Mouse (Mus musculus) MEL (cell line): ENCODE data around the gene Cnrip1. TPM values are rescaled to one million over a fixed set of nuclear protein-coding genes. Genes with fewer than 3 reads are reported as not detected.

Experiments used
- DNase-seq: peaks from one replicate; pipeline ENCODE4 v3.0.0; 2011; ENCODE audit warnings: low read depth, low spot score
- H3K27ac ChIP-seq: 2 replicates; pipeline ENCODE4 v1.5.1; 2012; ENCODE audit warnings: low read depth, mild to moderate bottlenecking, control low read depth, low read length, moderate library complexity; ENCODE audit not compliant: control insufficient read depth
- H3K27me3 ChIP-seq, 2 experiments: fragments of 150-350 bp in 1 of 2; sonication (generic) in 1 of 2; 2 replicates each; pipeline ENCODE4 v1.6.1; 2012; ENCODE audit warnings: low read length in 2 of 2, mild to moderate bottlenecking in 2 of 2, improper control_type of control experiment in 1 of 2, moderate library complexity in 1 of 2; ENCODE audit not compliant: insufficient read depth in 2 of 2, control insufficient read depth in 1 of 2
- H3K36me3 ChIP-seq, 2 experiments: 2 replicates each; pipeline ENCODE4 v1.6.1; 2012 to 2014; ENCODE audit warnings: low read length in 2 of 2, improper control_type of control experiment in 1 of 2, inconsistent platforms in 1 of 2, mild to moderate bottlenecking in 1 of 2; ENCODE audit not compliant: insufficient read depth in 2 of 2, control insufficient read depth in 1 of 2
- H3K4me1 ChIP-seq, 2 experiments: fragments of 150-350 bp in 1 of 2; sonication (generic) in 1 of 2; 2 replicates each; pipeline ENCODE4 v1.6.1; 2012; ENCODE audit warnings: low read length in 2 of 2, improper control_type of control experiment in 1 of 2, mild to moderate bottlenecking in 1 of 2; ENCODE audit not compliant: insufficient read depth in 2 of 2, control insufficient read depth in 1 of 2
- H3K4me3 ChIP-seq, 2 experiments: fragments of 150-350 bp in 1 of 2; sonication (generic) in 1 of 2; 2 replicates each; pipeline ENCODE4 v1.5.1; 2012; ENCODE audit warnings: low read depth in 2 of 2, low read length in 2 of 2, mild to moderate bottlenecking in 2 of 2, moderate library complexity in 2 of 2, control low read depth in 1 of 2, improper control_type of control experiment in 1 of 2; ENCODE audit not compliant: control insufficient read depth in 1 of 2, insufficient read depth in 1 of 2
- H3K79me2 ChIP-seq: 2 replicates; pipeline ENCODE4 v1.6.1; 2012; ENCODE audit warnings: mild to moderate bottlenecking, low read length, moderate library complexity; ENCODE audit not compliant: control insufficient read depth, poor library complexity, insufficient read depth
- H3K9ac ChIP-seq: 2 replicates; pipeline ENCODE4 v1.6.1; 2012; ENCODE audit warnings: low read depth, mild to moderate bottlenecking, control low read depth, low read length, moderate library complexity; ENCODE audit not compliant: control insufficient read depth, poor library complexity, severe bottlenecking
- H3K9me3 ChIP-seq: fragments of 150-350 bp; sonication (generic); replicated peaks from 2 replicates; pipeline ENCODE4 v1.6.1; 2012; ENCODE audit warnings: mild to moderate bottlenecking, low read length, improper control_type of control experiment, moderate library complexity; ENCODE audit not compliant: insufficient read depth
- BHLHE40 ChIP-seq: IDR thresholded peaks from 2 replicates; pipeline ENCODE4 v1.6.1; 2012; ENCODE audit warnings: low read depth, mild to moderate bottlenecking, inconsistent platforms, low read length, improper control_type of control experiment, borderline replicate concordance
- CHD1 ChIP-seq: IDR thresholded peaks from 2 replicates; pipeline ENCODE4 v1.6.1; 2012; ENCODE audit warnings: low read depth, mild to moderate bottlenecking, inconsistent platforms, low read length, improper control_type of control experiment
- CHD2 ChIP-seq: IDR thresholded peaks from 2 replicates; pipeline ENCODE4 v1.6.1; 2011; ENCODE audit warnings: low read length, improper control_type of control experiment
- E2F4 ChIP-seq: IDR thresholded peaks from 2 replicates; pipeline ENCODE4 v1.6.1; 2011; ENCODE audit warnings: low read depth, low read length, improper control_type of control experiment, borderline replicate concordance
- EP300 ChIP-seq, 2 experiments: IDR thresholded peaks; 2 replicates each; pipeline ENCODE4 v1.6.1; 2011; ENCODE audit warnings: improper control_type of control experiment in 2 of 2, low read length in 2 of 2, low read depth in 1 of 2, mild to moderate bottlenecking in 1 of 2
- ETS1 ChIP-seq: IDR thresholded peaks from 2 replicates; pipeline ENCODE4 v1.6.1; 2012; ENCODE audit warnings: low read depth, mild to moderate bottlenecking, inconsistent platforms, low read length, improper control_type of control experiment, moderate library complexity
- GABPA ChIP-seq: IDR thresholded peaks from 2 replicates; pipeline ENCODE4 v1.6.1; 2012; ENCODE audit warnings: low read depth, mild to moderate bottlenecking, inconsistent platforms, low read length, improper control_type of control experiment, moderate library complexity
- GATA1 ChIP-seq: IDR thresholded peaks from 2 replicates; pipeline ENCODE4 v1.6.1; 2011; ENCODE audit warnings: low read depth, low read length, improper control_type of control experiment
- HCFC1 ChIP-seq: IDR thresholded peaks from 2 replicates; pipeline ENCODE4 v1.6.1; 2012; ENCODE audit warnings: low read depth, mild to moderate bottlenecking, inconsistent platforms, low read length, improper control_type of control experiment, moderate library complexity
- JUND ChIP-seq: IDR thresholded peaks from 2 replicates; pipeline ENCODE4 v1.6.1; 2011; ENCODE audit warnings: low read depth, mild to moderate bottlenecking, improper control_type of control experiment, low read length
- MAFK ChIP-seq: IDR thresholded peaks from 2 replicates; pipeline ENCODE4 v1.6.1; 2011; ENCODE audit warnings: low read depth, mild to moderate bottlenecking, low read length, improper control_type of control experiment, borderline replicate concordance
- MAX ChIP-seq: IDR thresholded peaks from 2 replicates; pipeline ENCODE4 v1.6.1; 2011; ENCODE audit warnings: low read length, improper control_type of control experiment
- MEF2A ChIP-seq: IDR thresholded peaks from 2 replicates; pipeline ENCODE4 v1.6.1; 2014; ENCODE audit warnings: low read depth, mild to moderate bottlenecking, inconsistent platforms, low read length, improper control_type of control experiment; ENCODE audit not compliant: poor library complexity, insufficient replicate concordance, severe bottlenecking; ENCODE audit errors: extremely low read depth
- MXI1 ChIP-seq: IDR thresholded peaks from 2 replicates; pipeline ENCODE4 v1.6.1; 2011; ENCODE audit warnings: mild to moderate bottlenecking, low read depth, low read length, improper control_type of control experiment
- MYB ChIP-seq: IDR thresholded peaks from 2 replicates; pipeline ENCODE4 v1.6.1; 2011; ENCODE audit warnings: mild to moderate bottlenecking, low read depth, low read length, improper control_type of control experiment
- MYC ChIP-seq: IDR thresholded peaks from 2 replicates; pipeline ENCODE4 v1.6.1; 2011; ENCODE audit warnings: low read depth, mild to moderate bottlenecking, low read length, improper control_type of control experiment, moderate library complexity
- NELFE ChIP-seq: IDR thresholded peaks from 2 replicates; pipeline ENCODE4 v1.6.1; 2011; ENCODE audit warnings: low read depth, low read length, improper control_type of control experiment
- NRF1 ChIP-seq: IDR thresholded peaks from 2 replicates; pipeline ENCODE4 v1.6.1; 2014; ENCODE audit warnings: low read depth, mild to moderate bottlenecking, inconsistent platforms, low read length, improper control_type of control experiment, moderate library complexity; ENCODE audit not compliant: poor library complexity, insufficient read depth, severe bottlenecking
- POLR2A ChIP-seq, 2 experiments: IDR thresholded peaks; 2 replicates each; pipeline ENCODE4 v1.6.1; 2011 to 2012; ENCODE audit warnings: low read length in 2 of 2, mild to moderate bottlenecking in 2 of 2, control low read depth in 1 of 2, improper control_type of control experiment in 1 of 2, low read depth in 1 of 2, moderate library complexity in 1 of 2; ENCODE audit not compliant: control insufficient read depth in 1 of 2, insufficient read depth in 1 of 2, poor library complexity in 1 of 2
- POLR2AphosphoS2 ChIP-seq: IDR thresholded peaks from 2 replicates; pipeline ENCODE4 v1.6.1; 2011; ENCODE audit warnings: low read length, improper control_type of control experiment
- POLR2AphosphoS5 ChIP-seq: IDR thresholded peaks from 2 replicates; pipeline ENCODE4 v1.6.1; 2012; ENCODE audit warnings: low read depth, borderline replicate concordance, mild to moderate bottlenecking, inconsistent platforms, low read length, moderate library complexity, mixed read lengths
- RAD21 ChIP-seq: IDR thresholded peaks from 2 replicates; pipeline ENCODE4 v1.6.1; 2011; ENCODE audit warnings: mild to moderate bottlenecking, low read depth, low read length, improper control_type of control experiment
- RCOR1 ChIP-seq: IDR thresholded peaks from 2 replicates; pipeline ENCODE4 v1.6.1; 2012; ENCODE audit warnings: low read depth, mild to moderate bottlenecking, inconsistent platforms, low read length, improper control_type of control experiment
- SIN3A ChIP-seq: IDR thresholded peaks from 2 replicates; pipeline ENCODE4 v1.6.1; 2012; ENCODE audit warnings: low read length, improper control_type of control experiment, inconsistent platforms
- SMC3 ChIP-seq: IDR thresholded peaks from 2 replicates; pipeline ENCODE4 v1.6.1; 2011; ENCODE audit warnings: low read depth, low read length, improper control_type of control experiment
- TAL1 ChIP-seq: IDR thresholded peaks from 2 replicates; pipeline ENCODE4 v1.6.1; 2012; ENCODE audit warnings: mild to moderate bottlenecking, inconsistent platforms, low read length, moderate library complexity, mixed read lengths
- TBP ChIP-seq: IDR thresholded peaks from 2 replicates; pipeline ENCODE4 v1.8.0; 2011; ENCODE audit warnings: low read depth, low read length, improper control_type of control experiment
- TCF12 ChIP-seq: IDR thresholded peaks from 2 replicates; pipeline ENCODE4 v1.6.1; 2014; ENCODE audit warnings: low read depth, mild to moderate bottlenecking, inconsistent platforms, low read length, improper control_type of control experiment, moderate library complexity
- UBTF ChIP-seq: IDR thresholded peaks from 2 replicates; pipeline ENCODE4 v1.6.1; 2012; ENCODE audit warnings: low read depth, mild to moderate bottlenecking, inconsistent platforms, low read length, improper control_type of control experiment, moderate library complexity, borderline replicate concordance; ENCODE audit not compliant: insufficient read depth
- USF1 ChIP-seq: IDR thresholded peaks from 2 replicates; pipeline ENCODE4 v1.6.1; 2014; ENCODE audit warnings: low read depth, mild to moderate bottlenecking, inconsistent platforms, low read length, improper control_type of control experiment, moderate library complexity
- USF2 ChIP-seq, 2 experiments: IDR thresholded peaks; 2 replicates each; pipeline ENCODE4 v1.6.1; 2011 to 2012; ENCODE audit warnings: improper control_type of control experiment in 2 of 2, low read length in 2 of 2, borderline replicate concordance in 1 of 2, inconsistent platforms in 1 of 2, low read depth in 1 of 2, mild to moderate bottlenecking in 1 of 2; ENCODE audit not compliant: insufficient read depth in 1 of 2
- ZC3H11A ChIP-seq: IDR thresholded peaks from 2 replicates; pipeline ENCODE4 v1.6.1; 2012; ENCODE audit warnings: low read depth, mild to moderate bottlenecking, inconsistent platforms, low read length, improper control_type of control experiment
- ZNF384 ChIP-seq: IDR thresholded peaks from 2 replicates; pipeline ENCODE4 v1.6.1; 2012; ENCODE audit warnings: low read depth, mild to moderate bottlenecking, inconsistent platforms, low read length, improper control_type of control experiment
- polyA plus RNA-seq, 2 experiments: library from polyadenylated mRNA; stranded (reverse) in 1 of 2; unstranded in 1 of 2; fragments of >175 nt in 1 of 2; fragments of >200 nt in 1 of 2; gene quantifications; 2 replicates each; pipeline versions ENCODE4 v1.2.1 to v1.2.4; 2012; ENCODE audit warnings: low replicate concordance in 2 of 2, low read depth in 1 of 2; ENCODE audit not compliant: insufficient read length in 2 of 2, insufficient read depth in 1 of 2, missing spikeins in 1 of 2
- total RNA-seq: library from RNA; depleted of rRNA; stranded (reverse); fragments of 300-350 nt; gene quantifications from 2 replicates; pipeline ENCODE4 v1.2.3, GENCODE M21; 2012

Gene Cnrip1
- total and polyA plus RNA-seq, 3 experiments, result not detected

DNA sequence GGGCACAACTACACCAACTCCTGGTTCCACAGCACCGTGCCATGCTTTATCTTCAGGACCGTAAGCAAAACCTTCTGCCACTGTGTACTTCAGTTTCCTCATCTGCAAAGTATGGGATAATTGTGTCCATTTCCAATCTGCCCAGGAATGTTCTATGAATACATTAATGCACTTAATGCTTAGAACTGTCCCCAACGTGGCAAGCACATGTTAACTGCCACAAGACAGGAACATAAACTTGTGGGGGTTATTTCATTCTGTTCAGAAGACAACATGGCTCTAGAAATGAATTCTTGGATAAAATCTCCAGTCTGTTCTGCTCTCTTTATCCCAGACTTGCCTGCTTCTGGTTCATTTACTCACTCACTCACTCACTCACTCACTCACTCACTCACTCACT, 47.6 kb upstream of the Cnrip1 start (continued):
- TF ChIP-seq TAL1, result no peak
- TF ChIP-seq CHD1, result no peak

DNA sequence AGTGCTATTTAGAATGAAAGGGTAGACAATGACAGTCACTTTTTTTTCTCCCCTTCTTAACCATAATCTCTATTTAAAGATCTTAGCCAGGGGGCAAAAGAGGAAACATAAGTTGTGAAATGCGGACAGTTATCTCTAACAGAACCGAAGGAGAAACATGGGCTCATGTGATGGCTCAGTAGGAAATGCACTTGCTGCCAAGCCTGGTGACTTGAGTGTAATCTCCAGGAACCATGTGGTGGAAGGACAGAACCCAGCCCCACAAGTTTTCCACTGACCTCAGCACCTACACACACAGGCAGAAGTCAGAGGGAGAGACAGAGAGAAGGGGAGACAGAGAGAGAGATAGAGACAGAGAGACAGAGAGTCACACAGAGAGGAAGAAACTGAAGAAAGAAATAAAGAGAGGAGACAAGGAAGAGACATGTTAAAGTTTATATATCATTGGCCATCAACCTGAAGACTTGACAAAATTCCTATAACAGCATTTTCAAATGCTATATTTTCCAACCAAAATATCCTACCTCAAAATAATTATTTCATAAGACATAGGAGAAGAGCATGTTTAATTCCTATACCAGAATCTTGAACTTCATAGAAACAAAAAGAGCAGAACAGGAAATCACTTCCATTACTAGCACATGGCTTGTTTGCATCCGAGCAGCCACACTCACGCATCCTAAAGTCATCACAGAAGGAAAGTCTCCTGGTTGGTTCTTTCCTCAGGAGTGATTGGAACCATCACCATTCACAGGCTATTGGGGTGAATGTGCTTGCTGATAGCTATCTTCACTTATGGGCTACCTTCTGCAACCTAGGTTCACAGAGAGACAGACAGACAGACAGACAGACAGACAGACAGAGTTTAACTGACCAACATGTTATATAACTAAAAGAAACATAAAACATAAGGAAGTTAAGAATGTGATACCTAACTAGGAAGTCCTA, 46.2 kb upstream of the Cnrip1 start:
- DNase-seq, result peak; percentile 99
- peak overlapping the region; percentile 44 to 46 for H3K4me3 ChIP-seq
- H3K79me2 ChIP-seq, result peaks cover 66% of the 10 kb centered on the region
- H3K36me3 ChIP-seq, result peaks cover 0 to 57% of the 10 kb centered on the region in 2 experiments; a peak in 3 of 4 replicates
- no peaks in the 10 kb centered on the region for H3K9me3 ChIP-seq
- H3K27ac ChIP-seq, result peak overlapping the region; percentile 100
- H3K4me1 ChIP-seq, result peaks cover 36 to 46% of the 10 kb centered on the region in 2 experiments
- H3K27me3 ChIP-seq, result no peaks in the 10 kb centered on the region
- H3K9ac ChIP-seq, result peak overlapping the region; percentile 73
- TF ChIP-seq RAD21 (no peak), TCF12 (peak; percentile 99), MXI1 (peak; percentile 98), MAFK (peak; percentile 95), E2F4 (no peak; the same call in 1 of the 2 replicates), NELFE (no peak; the same call in 1 of the 2 replicates), POLR2AphosphoS5 (no peak), ZC3H11A (no peak; the same call in 1 of the 2 replicates), UBTF (no peak), USF1 (peak; percentile 86), MYB (peak; percentile 93), SIN3A (peak; percentile 99), GATA1 (peak; percentile 99), ETS1 (peak; percentile 100), SMC3 (no peak), MAX (peak; percentile 93), BHLHE40 (peak; percentile 98), MEF2A (peak; percentile 92), USF2 (IDR thresholded peaks at IDR 0.05; ENCODE audit: borderline replicate concordance in 1 of 2, insufficient read depth in 1 of 2, low read depth in 1 of 2, low read length in 2 of 2) (no peak), NRF1 (no peak), POLR2AphosphoS2 (peak; percentile 61; the same call in 1 of the 2 replicates), JUND (peak; percentile 94), EP300 (IDR thresholded peaks at IDR 0.05; ENCODE audit: low read depth in 1 of 2, low read length in 2 of 2) (peak; percentile 100), CHD1 (peak; percentile 94), GABPA (no peak), HCFC1 (peak; percentile 64), POLR2A (IDR thresholded peaks at IDR 0.05; ENCODE audit: control insufficient read depth in 1 of 2, insufficient read depth in 1 of 2, low read depth in 1 of 2, low read length in 2 of 2, poor library complexity in 1 of 2) (peak in 1 of 2 experiments; percentile 72; a peak in 2 of 4 replicates), MYC (peak; percentile 97), ZNF384 (peak; percentile 98), RCOR1 (peak; percentile 95), CHD2 (peak; percentile 64), TBP (peak; percentile 74)
